Mouse (Mus musculus) adrenal gland, postnatal 4 days (tissue): ENCODE data around the gene Cd96. TPM values are rescaled to one million over a fixed set of nuclear protein-coding genes. Genes with fewer than 3 reads are reported as not detected.

ENCODE experiments used
- DNase-seq, 2 experiments: peaks; one replicate each; pipeline ENCODE4 v3.0.0; 2021 to 2022; ENCODE audit warnings: low spot score in 2 of 2, mixed read lengths in 2 of 2
- total RNA-seq, 2 experiments: library from RNA; stranded (reverse); gene quantifications; 2 replicates each; pipeline ENCODE4 v1.2.3; 2021

Cd96 gene
- total RNA-seq, 2 experiments from 2014 or later = 0.23 TPM; not detected in 1

GRCm38 (mm10) chr16:45990901-45991676 lies 129.0 kb downstream of the Cd96 start:
- DNase-seq = no peak

GRCm38 (mm10) chr16:45986236-45986635 lies 133.8 kb downstream of the Cd96 start:
- DNase-seq = no peak

Other genes with a start within 250 kb of the Cd96 start
- 10 to 100 TPM; 77.3 to 90.7 TPM for gene Phldb2, start 166.7 kb downstream of the Cd96 start, total RNA-seq
- gene Plcxd2, start 110.0 kb downstream of the Cd96 start, total RNA-seq = 1 to 10 TPM; 1.2 to 2.2 TPM
- 10 to 100 TPM; 48.3 to 48.5 TPM for gene Gm4737, start 34.8 kb upstream of the Cd96 start, total RNA-seq